Mouse (Mus musculus) liver, postnatal 0 days (tissue): ENCODE results near the gene Zbtb9. TPM values are rescaled to one million over a fixed set of nuclear protein-coding genes. Genes with fewer than 3 reads are reported as not detected.

Experiments
- ATAC-seq: fragments of 200-750 bp; cut with Nextera tagmentation; 2 replicates; pipeline ENCODE4 v1.8.0; 2017; ENCODE audit warnings: mild to moderate bottlenecking, moderate library complexity
- DNase-seq: peaks from one replicate; pipeline ENCODE4 v3.0.0-alpha.2; 2016
- H3K27ac ChIP-seq: fragments of 300-500 bp; sonication (generic); 2 replicates; pipeline ENCODE4 v1.5.1; 2014; ENCODE audit warnings: antibody characterized with exemption, moderate library complexity, mild to moderate bottlenecking, low read depth
- H3K27me3 ChIP-seq: fragments of 300-500 bp; sonication (generic); 2 replicates; pipeline ENCODE4 v1.6.1; 2014; ENCODE audit warnings: low read length, control low read depth, mixed read lengths; ENCODE audit not compliant: insufficient read depth
- H3K36me3 ChIP-seq: fragments of 300-500 bp; sonication (generic); replicated peaks from 2 replicates; pipeline ENCODE4 v1.6.1; 2014; ENCODE audit warnings: mild to moderate bottlenecking, control low read depth, low read length, moderate library complexity, mixed read lengths; ENCODE audit not compliant: insufficient read depth
- H3K4me1 ChIP-seq: fragments of 300-500 bp; sonication (generic); 2 replicates; pipeline ENCODE4 v1.6.1; 2014; ENCODE audit warnings: antibody characterized with exemption, mild to moderate bottlenecking, control low read depth; ENCODE audit not compliant: insufficient read depth
- H3K4me2 ChIP-seq: fragments of 300-500 bp; sonication (generic); 2 replicates; pipeline ENCODE4 v1.6.1; 2014; ENCODE audit warnings: low read depth, mild to moderate bottlenecking, low read length, moderate library complexity, mixed read lengths
- H3K4me3 ChIP-seq: fragments of 300-500 bp; sonication (generic); 2 replicates; pipeline ENCODE4 v1.5.1; 2014; ENCODE audit warnings: low read depth, low read length
- H3K9ac ChIP-seq: fragments of 300-500 bp; sonication (generic); replicated peaks from 2 replicates; pipeline ENCODE4 v1.6.1; 2014; ENCODE audit warnings: mild to moderate bottlenecking, moderate library complexity
- H3K9me3 ChIP-seq: fragments of 300-500 bp; sonication (generic); 2 replicates; pipeline ENCODE4 v1.6.1; 2016; ENCODE audit warnings: mild to moderate bottlenecking, control low read depth, low read length, mixed read lengths
- CTCF ChIP-seq: sonication (generic); IDR thresholded peaks from 2 replicates; pipeline ENCODE4 v1.5.1; 2016; ENCODE audit warnings: antibody characterized with exemption, low read depth
- EP300 ChIP-seq: IDR thresholded peaks from 2 replicates; pipeline ENCODE4 v1.6.1; 2016; ENCODE audit warnings: antibody characterized with exemption, low read depth, mild to moderate bottlenecking
- WGBS: fragments of 180-500 bp; shearing (Covaris S2); extraction: QIAGEN DNeasy Blood & Tissue Kit; methylation state at CpG from one replicate; pipeline ENCODE4 v1.1.7; 2014; ENCODE audit not compliant: insufficient replicate concordance; 5-methylcytosine and 5-hydroxymethylcytosine counted together
- polyA plus RNA-seq: library from polyadenylated mRNA; unstranded; fragments of >200 nt; fragmentation: Nextera tagmentation; extraction: Ambion mirVana; gene quantifications from 2 replicates; pipeline ENCODE4 v1.2.1, GENCODE M21; 2015

Gene Zbtb9
- polyA plus RNA-seq, 1 experiment from 2014 or later, result 4.4 TPM

GRCm38 (mm10) chr17:27018555-27019196 lies 45.7 kb downstream of the Zbtb9 start:
- ATAC-seq (peak; percentile 9), DNase-seq (no peak)
- Histone ChIP-seq H3K4me3 (peak overlapping the region; percentile 61; the same call in 1 of the 2 replicates), H3K4me1 (peaks cover 8% of the 10 kb centered on the region; the same call in 1 of the 2 replicates), H3K27ac (peak overlapping the region; percentile 53; the same call in 1 of the 2 replicates), H3K27me3 (no peaks in the 10 kb centered on the region), H3K36me3 (peaks cover 22% of the 10 kb centered on the region), H3K4me2 (peak overlapping the region; percentile 77), H3K9me3 (no peaks in the 10 kb centered on the region), H3K9ac (peak overlapping the region; percentile 66)
- TF ChIP-seq CTCF, result no peak
- 42% methylated on average over 12 of the region's 12 CpGs for WGBS

GRCm38 (mm10) chr17:27021076-27021475 lies 48.1 kb downstream of the Zbtb9 start:
- DNase-seq (no peak), ATAC-seq (no peak)
- no peak overlapping the region for H3K27ac ChIP-seq
- no peak overlapping the region for H3K4me2 ChIP-seq
- H3K4me1 ChIP-seq, result peaks cover 14% of the 10 kb centered on the region; the same call in 1 of the 2 replicates
- peaks cover 33% of the 10 kb centered on the region for H3K36me3 ChIP-seq
- H3K9me3 ChIP-seq, result no peaks in the 10 kb centered on the region
- H3K27me3 ChIP-seq, result no peaks in the 10 kb centered on the region
- H3K9ac ChIP-seq, result no peak overlapping the region
- H3K4me3 ChIP-seq, result no peak overlapping the region
- TF ChIP-seq CTCF, result no peak
- no peak for TF ChIP-seq EP300
- 89% methylated on average over 14 of the region's 14 CpGs for WGBS

- H3K4me3 ChIP-seq, result no peak overlapping the region
- H3K4me1 ChIP-seq, result peaks cover 14% of the 10 kb centered on the region; the same call in 1 of the 2 replicates
- H3K4me2 ChIP-seq, result no peak overlapping the region
- H3K27me3 ChIP-seq, result no peaks in the 10 kb centered on the region
- TF ChIP-seq EP300 (no peak), CTCF (no peak)
- H3K27ac ChIP-seq, result no peak overlapping the region
- H3K9me3 ChIP-seq, result no peaks in the 10 kb centered on the region
- H3K36me3 ChIP-seq, result peaks cover 33% of the 10 kb centered on the region
- ATAC-seq, result no peak
- H3K9ac ChIP-seq, result no peak overlapping the region
- 79% methylated on average over 9 of the region's 9 CpGs for WGBS
- DNase-seq, result no peak
These were observed 48.8 kb downstream of the Zbtb9 start for GRCm38 (mm10) chr17:27021736-27022135.

- Histone ChIP-seq H3K9me3 (no peaks in the 10 kb centered on the region), H3K9ac (no peak overlapping the region), H3K27me3 (no peaks in the 10 kb centered on the region), H3K4me2 (no peak overlapping the region), H3K27ac (no peak overlapping the region), H3K36me3 (peaks cover 33% of the 10 kb centered on the region), H3K4me3 (no peak overlapping the region), H3K4me1 (peaks cover 13% of the 10 kb centered on the region; the same call in 1 of the 2 replicates)
- TF ChIP-seq EP300, result no peak
- ATAC-seq (no peak), DNase-seq (no peak)
- WGBS, result 73% methylated on average over 4 of the region's 4 CpGs
These were observed 50.4 kb downstream of the Zbtb9 start for GRCm38 (mm10) chr17:27023342-27023741.

GRCm38 (mm10) chr17:27025326-27025902 lies 52.4 kb downstream of the Zbtb9 start:
- DNase-seq (no peak), ATAC-seq (no peak)
- no peaks in the 10 kb centered on the region for H3K9me3 ChIP-seq
- peak overlapping the region; percentile 71 for H3K27ac ChIP-seq
- H3K4me1 ChIP-seq, result peaks cover 16% of the 10 kb centered on the region; the same call in 1 of the 2 replicates
- H3K27me3 ChIP-seq, result no peaks in the 10 kb centered on the region
- H3K4me2 ChIP-seq, result peak overlapping the region; percentile 38
- H3K36me3 ChIP-seq, result peaks cover 29% of the 10 kb centered on the region
- 76% methylated on average over 17 of the region's 17 CpGs for WGBS
- H3K9ac ChIP-seq, result no peak overlapping the region
- no peak overlapping the region for H3K4me3 ChIP-seq
- TF ChIP-seq EP300 (no peak), CTCF (no peak)

- Histone ChIP-seq H3K9ac (no peak overlapping the region), H3K9me3 (no peaks in the 10 kb centered on the region), H3K27me3 (no peaks in the 10 kb centered on the region), H3K36me3 (peaks cover 29% of the 10 kb centered on the region), H3K4me3 (no peak overlapping the region), H3K4me1 (peaks cover 16% of the 10 kb centered on the region; the same call in 1 of the 2 replicates), H3K27ac (peak overlapping the region; percentile 48; the same call in 1 of the 2 replicates), H3K4me2 (peak overlapping the region; percentile 38)
- DNase-seq (no peak), ATAC-seq (no peak)
- TF ChIP-seq EP300 (no peak), CTCF (no peak)
- 76% methylated on average over 3 of the region's 3 CpGs for WGBS
These were observed 53.0 kb downstream of the Zbtb9 start for GRCm38 (mm10) chr17:27025951-27026350.
